Mouse (Mus musculus): ENCODE results near the gene Olfml2a.

DNA sequence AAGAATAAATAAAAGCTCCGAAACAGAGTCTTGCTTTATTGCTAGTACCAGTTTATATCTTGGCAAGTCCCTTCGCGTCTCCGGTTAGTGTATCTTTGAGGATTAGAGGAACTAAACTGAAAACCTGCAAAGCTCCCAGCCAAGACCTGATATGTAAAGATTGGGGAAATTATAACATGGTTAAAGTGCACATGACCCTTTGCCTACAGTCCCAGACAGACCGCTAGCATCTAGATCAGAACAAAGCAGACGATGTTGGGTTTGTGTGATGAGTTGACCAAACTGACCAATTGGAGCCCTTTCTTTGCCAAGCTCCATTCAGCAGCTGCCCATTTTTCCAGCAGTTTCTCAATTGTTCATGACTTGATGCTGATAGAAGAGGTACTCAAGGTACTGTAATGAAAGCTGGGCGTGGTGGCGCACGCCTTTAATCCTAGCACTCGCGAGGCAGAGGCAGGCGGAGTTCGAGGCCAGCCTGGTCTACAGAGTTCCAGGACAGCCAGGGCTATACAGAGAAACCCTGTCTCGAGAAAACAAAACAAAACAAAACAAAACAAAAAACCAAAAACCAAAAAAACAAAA, 74.5 kb downstream of the Olfml2a start:
- TF ChIP-seq CTCF (IDR thresholded peaks at IDR 0.05; ENCODE audit: low read depth) = no peak
- TF ChIP-seq EP300 (IDR thresholded peaks at IDR 0.05; ENCODE audit: low read depth) = no peak

Measured in liver, embryonic 14.5 days (tissue).